Mouse (Mus musculus) lung, postnatal 14 days (tissue): ENCODE results near the gene Prkrip1.
"Not testable (repeated sequence)": the region's sequence is repeated elsewhere in the genome, so short reads cannot be mapped to it uniquely, and the experiment has no call there.

Source experiments
- DNase-seq: peaks from one replicate; pipeline ENCODE4 v3.0.0; 2021

Gene Prkrip1

DNA sequence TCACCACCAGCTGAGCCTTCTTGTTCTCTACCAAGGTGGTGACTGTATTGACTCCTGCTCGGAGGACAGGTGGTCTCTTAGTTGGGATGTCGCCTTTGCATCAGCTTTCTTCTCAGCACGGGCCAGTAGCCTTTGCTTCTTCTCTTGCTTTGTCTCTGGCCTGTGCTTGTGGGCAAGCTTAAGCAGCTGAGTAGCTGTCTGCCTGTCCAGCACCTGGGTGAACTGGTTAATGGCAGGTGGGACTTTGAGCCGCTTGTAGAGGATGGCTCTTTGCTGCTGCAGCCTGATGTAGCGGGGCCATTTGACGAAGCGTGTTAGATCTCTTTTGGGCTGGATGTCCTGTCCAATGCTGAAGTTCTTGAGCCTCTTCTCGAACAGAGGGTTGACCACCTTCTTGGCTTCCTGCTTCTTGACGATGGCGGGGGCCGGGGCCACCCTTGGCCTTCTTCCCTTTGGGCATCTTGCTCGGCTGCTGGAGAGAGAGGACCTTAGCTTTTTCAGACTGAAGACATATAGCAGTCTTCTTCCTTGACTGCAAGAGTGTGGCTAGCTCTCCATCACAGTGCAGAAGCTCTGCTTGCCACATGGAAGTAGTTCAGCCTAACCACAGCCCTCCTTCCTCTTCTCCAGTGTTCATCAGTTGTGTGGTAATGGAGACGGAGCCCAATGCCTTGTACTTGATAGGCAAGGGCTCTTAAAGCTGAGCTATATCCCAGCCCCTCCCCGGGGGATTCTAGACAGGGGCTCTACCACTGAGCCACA lies 12.8 kb upstream of the Prkrip1 start:
- not testable (repeated sequence) for DNase-seq

DNA sequence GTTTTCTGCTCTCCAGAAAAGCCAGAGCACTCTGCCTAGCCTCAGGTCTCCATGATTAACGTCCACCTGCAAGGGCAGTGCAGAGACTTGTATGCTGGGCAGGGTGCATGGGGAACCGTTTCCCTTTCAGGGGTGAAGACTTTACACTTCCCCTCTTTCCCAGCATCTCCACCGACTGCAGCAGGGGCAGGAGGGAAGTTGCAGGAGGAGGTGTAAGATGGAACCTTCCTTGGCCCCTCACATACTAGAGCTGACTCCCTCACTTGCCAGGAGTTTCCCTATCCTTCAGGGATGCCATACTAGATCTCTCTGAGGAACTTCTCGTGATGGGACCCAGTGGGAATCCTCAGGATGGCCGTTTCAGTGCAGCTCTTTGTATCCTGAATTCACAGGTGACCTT lies 11.8 kb upstream of the Prkrip1 start:
- DNase-seq: no peak

DNA sequence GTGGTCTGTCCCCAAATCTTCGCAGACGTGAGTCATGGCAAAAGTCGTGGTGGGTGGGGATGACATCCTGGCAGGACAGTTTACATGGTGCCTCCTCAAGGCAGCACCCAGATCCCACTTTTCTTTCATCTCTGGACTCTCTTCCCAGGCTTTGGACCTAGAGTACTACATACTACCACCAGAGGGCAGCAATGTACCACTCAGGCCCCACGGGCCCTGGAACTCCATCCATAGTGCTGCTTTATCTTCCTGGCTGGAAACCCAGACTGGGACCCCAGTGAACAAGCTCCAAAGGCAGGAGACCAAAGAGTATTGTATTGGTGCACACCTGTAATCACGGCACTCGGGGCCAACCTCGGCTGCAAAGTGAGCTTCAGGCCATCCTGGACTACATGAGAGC lies 3.1 kb upstream of the Prkrip1 start:
- DNase-seq: peak; percentile 76

DNA sequence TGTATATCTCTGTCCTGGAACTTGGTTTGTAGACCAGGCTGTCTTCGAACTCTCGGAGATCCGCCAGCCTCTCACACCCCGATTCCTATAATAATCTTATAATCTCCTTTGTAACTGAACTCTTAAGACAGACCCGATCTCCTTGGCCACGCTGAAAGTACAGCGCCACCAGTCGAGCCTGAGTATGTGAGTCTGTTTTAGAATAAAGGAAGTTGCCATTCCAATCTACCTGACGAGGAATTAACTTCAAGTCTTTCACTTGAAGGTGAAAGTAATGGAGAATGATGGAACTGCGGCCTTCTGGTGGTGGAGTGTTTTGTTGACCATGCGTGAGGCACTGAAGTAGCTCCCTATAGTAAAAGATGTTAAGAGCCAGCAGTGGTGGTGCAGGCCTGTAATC lies 763 bp upstream of the Prkrip1 start:
- no peak for DNase-seq

DNA sequence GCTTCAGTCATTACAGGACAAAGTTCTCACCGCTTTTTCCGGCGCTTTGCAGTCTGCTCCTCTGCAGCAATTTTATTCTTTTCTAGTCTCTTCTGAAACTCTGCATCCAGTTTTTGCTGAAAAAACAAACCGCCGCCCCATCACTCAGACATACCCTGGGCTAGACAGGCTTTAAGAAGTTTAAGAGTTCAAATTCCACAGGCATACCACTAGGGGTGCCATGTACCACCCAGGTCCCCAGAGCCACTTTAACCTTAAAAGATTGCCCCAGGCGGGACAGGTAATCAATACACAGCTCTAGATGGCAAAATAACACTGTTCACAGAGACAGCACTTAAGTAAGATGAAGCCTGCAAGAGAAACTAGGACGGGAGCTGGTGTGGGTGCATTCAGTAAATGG lies 6.9 kb downstream of the Prkrip1 start:
- DNase-seq: no peak

DNA sequence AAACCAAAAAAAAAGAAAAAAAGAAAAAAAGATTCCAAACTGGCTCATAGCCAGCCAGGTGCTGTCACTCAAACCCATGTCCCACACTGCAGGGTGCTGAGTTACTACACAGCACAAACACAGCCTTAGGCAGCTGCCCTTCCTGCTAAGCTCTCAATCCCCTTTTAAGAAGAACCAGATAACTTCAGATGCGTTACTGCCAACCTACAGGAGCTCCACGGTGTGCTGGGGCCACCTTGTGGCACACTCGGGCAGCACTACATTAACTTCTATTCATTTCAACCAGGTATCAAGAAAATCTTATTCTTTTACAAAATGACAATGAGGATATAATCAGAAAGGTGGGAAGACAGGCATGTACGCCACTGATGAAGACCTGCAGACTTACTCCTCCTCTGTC lies 12.0 kb downstream of the Prkrip1 start:
- peak; percentile 73 for DNase-seq

DNA sequence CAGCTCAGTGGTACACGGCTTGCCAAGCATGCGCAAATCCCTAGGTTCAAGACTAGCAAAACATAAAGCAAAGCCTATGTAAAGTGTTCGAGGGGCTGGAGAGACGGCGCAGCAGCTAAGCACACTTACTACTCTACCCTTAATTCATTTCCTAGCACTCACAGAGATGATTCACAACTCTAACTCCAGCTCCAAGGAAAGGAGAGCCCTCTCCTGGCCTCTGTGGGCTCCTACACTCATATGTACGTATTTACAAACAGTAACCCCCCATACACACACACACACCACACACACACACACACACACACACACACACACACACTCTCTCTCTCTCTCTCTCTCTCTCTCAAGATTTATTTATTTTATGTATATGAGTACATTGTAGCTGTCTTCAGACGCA lies 15.0 kb downstream of the Prkrip1 start:
- no peak for DNase-seq

DNA sequence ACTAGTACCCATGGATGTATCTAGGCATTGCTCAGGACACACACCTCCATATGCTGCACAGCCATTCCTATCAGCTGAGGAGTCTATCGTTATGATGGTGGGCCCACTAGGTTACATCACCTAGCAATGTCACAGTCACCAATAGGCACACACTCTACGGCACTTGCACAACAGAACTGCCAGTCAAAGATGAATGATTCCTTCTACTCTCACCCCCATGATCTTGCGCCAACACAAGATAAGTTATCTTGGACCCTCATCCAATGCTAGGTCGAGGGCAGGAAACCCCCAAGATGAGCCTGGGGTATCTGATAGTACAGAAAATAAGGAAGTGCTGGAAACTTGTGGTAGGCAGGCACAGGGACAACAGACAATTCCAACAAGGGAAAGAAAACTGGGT lies 15.9 kb downstream of the Prkrip1 start:
- DNase-seq: no peak

DNA sequence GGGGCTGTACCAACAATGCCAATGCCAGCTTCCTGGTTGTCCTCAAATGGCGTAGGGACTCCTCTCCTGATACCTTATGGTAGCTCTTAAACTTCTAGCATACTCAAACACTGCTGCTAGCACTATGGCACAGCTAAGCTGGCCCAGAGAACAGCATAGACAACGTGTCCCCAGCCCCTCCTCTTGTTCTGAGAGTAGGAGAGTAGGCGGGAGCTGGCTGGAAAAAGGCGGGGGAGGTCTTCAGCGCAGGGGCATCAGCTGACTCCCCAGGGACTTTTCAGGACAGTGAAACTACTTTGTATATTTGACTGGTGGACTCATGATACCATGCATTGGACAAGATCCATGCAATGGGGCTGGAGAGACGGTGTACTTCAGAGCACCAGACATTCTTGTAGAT lies 16.7 kb downstream of the Prkrip1 start:
- DNase-seq: no peak

DNA sequence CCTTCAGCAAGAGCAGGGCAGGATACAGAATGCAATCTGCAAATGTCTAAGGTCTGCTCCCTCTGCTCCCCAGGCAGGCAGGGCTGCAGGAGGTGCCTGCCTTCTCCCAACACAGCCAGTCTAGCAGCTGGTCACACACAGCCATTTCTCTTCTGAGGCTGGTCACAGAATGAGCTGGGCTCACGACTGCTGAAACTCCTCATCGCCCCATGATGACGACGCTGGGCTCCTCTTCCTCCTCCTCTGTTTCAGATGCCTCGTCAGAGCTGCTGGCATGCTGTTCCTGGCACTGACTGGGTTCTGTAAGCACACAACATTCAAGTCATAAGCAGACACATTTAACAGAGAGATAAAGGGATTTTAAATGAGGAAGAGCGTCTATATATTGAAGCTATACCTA lies 17.6 kb downstream of the Prkrip1 start:
- no peak for DNase-seq

DNA sequence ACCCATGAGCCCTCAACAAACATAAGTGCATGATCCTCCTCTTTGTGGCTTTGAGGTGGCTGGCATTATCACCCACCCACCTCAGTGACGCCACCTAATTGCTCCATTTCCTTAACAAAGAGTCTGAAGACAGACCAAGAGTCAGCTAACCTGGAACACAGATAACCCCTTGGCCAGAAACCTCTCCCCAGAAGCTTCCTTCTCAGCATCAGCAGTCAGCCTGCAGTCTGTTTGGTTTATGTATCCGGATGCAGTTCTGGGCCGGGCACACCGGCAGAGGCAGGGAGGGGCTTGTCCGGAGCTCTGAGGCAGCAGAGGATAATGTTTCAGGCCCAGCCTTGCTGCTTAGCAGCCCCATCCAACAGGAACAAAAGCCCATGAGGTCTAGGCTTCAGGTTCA lies 19.2 kb downstream of the Prkrip1 start:
- no peak for DNase-seq

DNA sequence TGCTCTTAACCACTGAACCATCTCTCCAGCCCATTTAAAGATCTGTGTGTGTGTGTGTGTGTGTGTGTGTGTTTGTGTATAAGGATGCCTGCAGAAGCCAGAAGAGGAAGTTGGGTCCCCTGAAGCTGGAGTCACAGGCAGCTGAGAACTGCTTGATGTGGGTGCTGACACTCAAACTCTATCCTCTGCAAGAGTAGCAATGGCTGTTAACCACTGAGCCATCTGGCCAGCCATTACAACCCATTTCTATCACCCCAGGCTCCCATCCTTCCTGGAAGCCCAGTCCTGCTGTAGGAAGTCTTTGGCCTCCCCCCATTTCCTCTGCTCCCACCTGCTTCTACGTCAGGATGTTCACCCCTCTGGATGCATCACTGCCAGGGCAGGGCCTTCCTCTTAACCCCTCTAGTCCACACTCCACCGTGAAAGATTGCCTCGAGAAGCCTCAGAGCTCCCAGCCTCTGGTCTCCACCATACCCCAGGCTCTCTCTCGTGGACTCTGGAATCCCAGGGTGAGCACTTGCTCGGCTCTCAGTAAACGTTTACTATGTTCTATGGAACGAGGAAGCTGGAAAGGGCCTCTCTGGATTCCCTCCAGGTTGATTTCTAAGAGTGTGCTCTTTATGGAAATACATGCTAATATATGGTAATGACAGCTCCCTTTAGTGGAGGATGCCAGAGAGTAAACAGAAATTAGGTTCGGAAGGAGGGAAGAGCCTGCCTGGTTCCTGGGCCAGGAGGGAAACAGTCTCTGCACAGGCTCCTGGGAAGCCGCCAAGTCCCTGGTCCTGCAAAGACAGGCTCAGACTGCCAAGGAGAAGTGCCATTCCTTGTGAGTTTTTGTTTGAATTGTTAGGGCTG lies 24.9 kb downstream of the Prkrip1 start:
- peak; percentile 87 for DNase-seq

DNA sequence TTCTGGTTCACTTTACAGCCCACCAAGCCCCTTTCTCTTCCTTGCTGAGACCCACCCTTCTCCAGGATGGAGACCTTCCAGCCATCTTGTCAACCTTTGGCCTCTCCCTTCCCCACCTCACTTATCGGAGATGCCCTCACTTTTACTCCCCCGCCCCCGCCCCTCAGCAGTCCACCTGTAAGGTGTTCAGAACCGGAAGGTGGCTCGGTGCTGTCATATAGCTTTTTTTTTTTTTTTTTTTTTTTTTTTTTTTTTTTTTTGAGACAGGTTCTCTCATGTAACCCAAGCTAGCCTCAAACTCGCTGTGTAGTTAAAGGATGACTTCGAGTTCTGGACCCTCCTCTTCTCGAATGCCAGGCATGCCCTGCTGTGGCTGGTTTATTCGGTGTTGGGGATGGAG lies 25.8 kb downstream of the Prkrip1 start:
- DNase-seq: no peak

DNA sequence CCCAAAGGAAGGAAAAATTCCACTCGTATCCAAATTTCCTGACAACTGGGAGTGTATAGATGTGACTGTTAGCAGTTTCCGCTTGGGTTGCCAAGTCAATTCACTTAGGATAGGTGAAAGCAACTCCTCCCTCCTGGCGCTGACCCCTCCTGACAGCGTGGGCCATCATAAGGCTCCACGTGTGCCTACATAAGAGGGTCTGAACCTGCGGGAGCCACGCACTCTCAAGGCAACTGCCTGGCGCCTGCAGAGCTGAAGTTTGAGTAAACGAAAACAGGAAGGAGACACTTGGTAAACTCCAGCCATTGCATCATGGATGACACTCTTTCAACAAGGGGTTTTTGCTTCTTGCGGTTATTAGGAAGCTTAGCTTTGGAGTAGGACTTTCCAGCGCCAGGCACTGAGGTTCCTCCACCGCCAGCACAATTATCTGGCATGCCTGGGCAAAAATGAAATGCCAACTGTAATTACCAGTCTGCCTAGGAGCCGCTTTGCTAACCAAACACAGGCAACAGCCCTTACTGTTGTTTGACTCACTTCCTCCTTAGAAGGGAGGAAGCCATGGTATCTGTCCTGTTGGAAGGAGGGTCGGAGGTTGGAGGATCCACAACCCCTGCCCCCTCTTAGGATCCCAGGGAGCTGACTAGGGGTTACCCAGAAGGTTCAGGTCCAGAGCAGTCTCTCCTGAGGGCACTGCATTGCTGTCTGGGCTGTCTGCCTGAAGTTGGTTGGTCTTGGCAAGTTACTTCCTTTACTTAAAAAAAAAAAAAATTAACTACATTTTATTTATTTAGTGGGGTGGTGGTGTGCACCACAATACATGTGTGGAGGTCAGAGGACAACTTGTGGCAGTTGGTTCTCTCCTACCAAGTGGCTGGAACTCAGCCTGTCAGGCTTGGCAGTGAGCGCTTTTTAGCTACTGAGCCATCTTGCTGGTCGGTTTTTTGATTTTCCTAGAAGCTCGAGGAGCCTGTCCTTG lies 27.1 kb downstream of the Prkrip1 start:
- no peak for DNase-seq

DNA sequence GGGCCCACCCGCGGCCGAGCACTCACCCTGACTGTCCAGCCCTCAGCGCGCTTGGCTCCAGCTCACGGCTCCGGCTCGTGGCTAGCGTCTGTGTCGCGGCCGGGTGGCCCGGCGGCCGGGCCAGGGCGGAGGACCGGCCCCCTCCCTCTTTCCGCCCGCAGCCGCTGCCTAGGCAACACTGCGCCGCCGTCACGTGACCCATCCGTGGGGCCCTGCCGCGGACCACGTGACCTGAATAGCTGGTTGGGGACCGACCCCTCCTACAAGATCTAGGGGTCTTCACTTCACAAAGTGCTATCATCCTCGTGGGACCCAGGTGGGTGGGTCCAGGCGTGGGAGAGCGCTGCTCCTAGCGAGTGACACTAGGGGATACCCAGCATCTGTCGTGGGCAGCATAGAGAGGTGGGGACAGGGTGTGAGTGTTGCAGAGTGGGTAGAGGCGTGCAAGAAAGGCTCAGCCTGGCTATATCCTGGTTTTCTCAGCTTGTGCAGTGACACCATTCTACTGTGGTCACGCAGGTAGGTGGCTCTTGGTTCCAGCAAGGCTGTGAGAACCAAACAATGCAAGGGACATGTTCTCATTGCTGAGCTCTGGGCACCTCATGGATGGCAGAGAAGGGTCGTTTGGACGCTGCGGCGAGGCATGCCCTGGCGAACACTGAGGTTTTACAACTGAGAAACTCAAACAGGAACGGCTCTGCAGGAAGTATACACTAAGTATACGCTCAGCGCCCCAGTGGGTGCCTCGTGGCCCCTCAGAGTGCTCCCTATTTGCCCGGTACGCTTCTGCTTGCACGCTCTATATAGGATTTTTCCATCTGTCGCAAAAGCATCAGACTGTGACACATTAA lies 28.0 kb downstream of the Prkrip1 start, which contains the start of gene Orai2:
TSS of gene Orai2 (minus strand) at position 202 of the 851 bp plus-strand sequence.
- peak; percentile 82 for DNase-seq

DNA sequence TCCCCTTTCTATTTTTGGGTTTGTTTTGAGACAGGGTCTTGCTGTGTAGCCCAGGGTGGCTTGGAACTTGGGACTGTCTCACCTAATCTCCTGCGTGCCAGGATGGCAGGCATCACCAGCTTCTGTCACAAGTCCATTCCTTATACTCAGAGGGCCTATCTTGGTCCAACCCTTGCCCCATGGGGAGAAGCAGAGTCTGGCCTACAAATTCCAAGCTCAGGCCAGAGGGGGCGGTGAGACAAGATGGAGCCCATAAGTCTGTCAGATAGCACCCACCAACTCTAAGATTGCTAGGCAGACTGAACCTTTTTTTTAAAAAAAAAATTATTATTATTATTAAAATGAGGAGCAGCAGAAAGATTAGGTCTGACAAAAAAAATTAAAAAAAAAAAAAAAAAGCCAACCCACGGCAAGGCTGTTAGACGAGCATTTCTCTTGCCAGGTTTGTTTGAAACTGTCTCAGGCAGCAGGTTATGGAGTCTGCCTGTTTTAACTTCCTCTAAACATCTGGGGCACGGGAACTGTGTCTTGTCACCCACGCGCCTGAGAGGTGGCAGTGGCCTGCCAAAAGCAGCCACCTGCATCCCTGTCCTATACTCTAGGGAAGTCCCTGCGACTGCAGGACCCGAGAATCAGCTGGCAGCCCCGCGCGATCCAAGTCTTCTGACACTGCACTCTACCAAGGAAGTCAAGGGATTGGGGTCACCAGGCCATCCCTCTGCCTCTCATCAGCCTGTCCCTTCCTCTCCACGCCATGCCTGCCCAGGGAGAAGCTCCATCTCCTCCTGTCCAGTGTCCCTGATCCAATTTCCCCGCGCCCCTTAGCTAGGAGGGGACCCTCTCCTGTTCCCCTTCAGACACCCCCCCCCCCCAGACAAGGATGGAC lies 28.9 kb downstream of the Prkrip1 start:
- no peak for DNase-seq

DNA sequence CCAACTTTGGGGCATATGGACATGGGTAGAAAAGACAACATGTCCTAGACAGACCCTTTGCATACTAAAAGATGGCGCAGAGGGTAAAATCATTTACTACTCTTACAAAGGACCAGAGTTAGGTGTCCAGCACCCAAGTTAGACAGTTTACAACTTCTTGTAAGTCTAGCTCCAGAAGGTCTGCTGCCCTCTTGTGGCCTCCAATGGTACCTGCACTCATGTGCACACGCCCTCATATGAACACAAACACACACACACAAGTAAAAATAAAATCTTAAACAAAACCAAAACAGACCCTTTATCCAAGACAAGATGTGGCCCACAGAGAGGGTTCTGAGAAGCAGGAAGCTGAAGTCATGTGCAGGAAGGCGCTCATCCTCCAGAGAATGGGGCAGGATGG lies 30.7 kb downstream of the Prkrip1 start:
- no peak for DNase-seq

DNA sequence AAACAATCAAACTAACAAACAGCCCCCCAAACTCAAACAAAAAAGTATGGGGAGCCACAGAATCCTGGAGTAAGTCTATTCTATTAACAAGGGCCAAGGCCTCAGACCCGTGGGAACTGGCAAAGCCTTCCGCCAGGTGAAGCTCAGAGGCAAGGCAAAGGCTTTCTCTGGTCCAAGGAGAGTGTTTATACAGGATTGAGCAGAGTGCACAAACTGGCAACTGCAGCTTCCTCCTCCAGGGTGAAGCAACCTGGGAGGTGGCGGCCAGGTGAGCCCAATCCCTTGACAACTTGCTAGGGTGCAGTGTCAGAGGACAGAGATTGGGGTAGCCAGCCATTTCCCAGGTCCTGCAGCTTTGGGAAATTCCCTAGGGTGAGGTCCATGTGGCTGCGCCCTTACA lies 31.5 kb downstream of the Prkrip1 start:
- DNase-seq: no peak

DNA sequence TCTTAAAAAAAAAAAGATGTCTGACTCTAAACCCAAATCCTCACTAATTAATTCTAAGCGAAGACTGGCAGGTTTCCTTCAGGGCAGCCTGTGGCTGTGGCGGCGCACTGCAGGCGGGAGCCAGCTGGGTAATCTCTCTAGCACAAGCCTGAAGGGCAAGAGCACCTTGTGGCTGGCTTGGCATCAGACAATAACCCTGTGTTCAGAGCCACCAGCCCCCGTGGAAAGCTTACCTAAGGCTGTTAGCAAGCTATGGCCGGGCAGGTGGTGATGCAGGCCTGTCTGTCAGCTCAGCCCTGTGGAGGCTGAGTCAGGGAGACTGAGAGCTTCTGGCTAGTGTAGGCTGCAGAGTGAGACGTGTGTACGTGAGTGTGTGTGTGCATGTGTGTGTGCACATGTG lies 33.5 kb downstream of the Prkrip1 start:
- DNase-seq: no peak

DNA sequence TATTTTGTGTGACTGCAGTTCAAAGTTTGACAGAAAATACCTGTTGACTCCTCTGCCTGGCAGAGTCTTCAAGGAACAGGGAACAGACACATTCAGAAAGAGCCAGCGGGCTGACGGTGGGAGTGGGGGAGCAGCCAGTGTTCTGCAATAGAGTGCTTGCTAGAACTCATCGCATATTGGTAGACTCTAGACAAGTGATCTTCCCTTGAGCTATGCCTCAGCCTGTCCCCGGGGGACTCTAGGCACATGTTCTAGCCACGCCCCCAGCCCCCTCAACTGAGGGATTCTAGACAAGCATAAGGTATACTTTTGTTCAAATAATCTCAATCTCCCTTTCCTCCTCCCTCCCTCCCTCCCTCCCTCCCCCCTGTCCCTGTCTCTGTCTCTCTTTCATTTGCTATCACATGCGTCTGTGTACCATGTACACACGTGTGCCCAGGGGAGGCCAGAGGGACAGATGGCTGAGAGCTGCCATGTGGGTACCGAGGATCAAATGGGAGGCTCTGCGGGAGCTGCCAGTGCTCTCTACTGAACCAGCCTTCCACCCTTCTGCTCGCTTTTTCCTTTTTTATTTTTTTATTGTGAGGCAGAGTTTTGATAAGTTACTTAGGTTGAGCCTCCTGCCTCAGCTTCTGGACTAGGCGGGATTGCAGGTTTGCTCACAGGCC lies 34.8 kb downstream of the Prkrip1 start:
- DNase-seq: no peak
